Mouse (Mus musculus) CH12.LX (cell line): ENCODE measurements at regions not wholly inside any gene's neighbourhood (a gene's known extent, or its start where the extent isn't known, plus 50 kb on each side); places are given as distances from the start of the nearest gene placed in this dataset.
A peak's percentile ranks its signal among the peaks of the same experiment; 100 is the strongest.

Experiments used
- DNase-seq: peaks from one replicate; pipeline ENCODE4 v3.0.0-alpha.2; 2013; ENCODE audit errors: extremely low read depth
- H3K27ac ChIP-seq: 2 replicates; pipeline ENCODE4 v1.5.1; 2012; ENCODE audit warnings: low read depth, mild to moderate bottlenecking, control low read depth, moderate library complexity; ENCODE audit not compliant: insufficient read depth
- H3K27me3 ChIP-seq: replicated peaks from 2 replicates; pipeline ENCODE3; 2012; ENCODE audit warnings: inconsistent platforms
- H3K36me3 ChIP-seq, 2 experiments: replicated peaks in 1 of 2; 2 replicates each; pipeline versions ENCODE3 to v1.6.1; 2012; ENCODE audit warnings: inconsistent platforms in 1 of 2, low read length in 1 of 2, mild to moderate bottlenecking in 1 of 2, mixed read lengths in 1 of 2, moderate library complexity in 1 of 2; ENCODE audit not compliant: control insufficient read depth in 1 of 2, insufficient read depth in 1 of 2
- H3K4me1 ChIP-seq, 2 experiments: 2 replicates each; pipeline ENCODE4 v1.6.1; 2012; ENCODE audit warnings: inconsistent platforms in 1 of 2, moderate library complexity in 1 of 2; ENCODE audit not compliant: insufficient read depth in 2 of 2, control insufficient read depth in 1 of 2
- H3K4me2 ChIP-seq: 2 replicates; pipeline ENCODE4 v1.6.1; 2012; ENCODE audit warnings: low read depth, mild to moderate bottlenecking, control low read depth; ENCODE audit not compliant: poor library complexity, insufficient read depth, severe bottlenecking
- H3K4me3 ChIP-seq, 3 experiments: fragments of 150-350 bp in 1 of 3; sonication (generic) in 1 of 3; replicated peaks in 1 of 3; 2 replicates each; pipeline versions ENCODE3 to v1.5.1; 2011 to 2012; ENCODE audit warnings: low read depth in 2 of 3, low read length in 2 of 3, mild to moderate bottlenecking in 2 of 3, moderate library complexity in 2 of 3, control low read depth in 1 of 3, improper control_type of control experiment in 1 of 3, inconsistent platforms in 1 of 3, mixed read lengths in 1 of 3; ENCODE audit not compliant: poor library complexity in 1 of 3
- H3K79me2 ChIP-seq: replicated peaks from 2 replicates; pipeline ENCODE4 v1.6.1; 2012; ENCODE audit warnings: mild to moderate bottlenecking, moderate library complexity; ENCODE audit not compliant: control insufficient read depth, poor library complexity, insufficient read depth, severe bottlenecking; ENCODE audit errors: extremely low read depth
- H3K9ac ChIP-seq: 2 replicates; pipeline ENCODE4 v1.6.1; 2012; ENCODE audit warnings: low read depth, mild to moderate bottlenecking, control low read depth, moderate library complexity; ENCODE audit not compliant: insufficient read depth
- H3K9me3 ChIP-seq: replicated peaks from 2 replicates; pipeline ENCODE3; 2012; ENCODE audit warnings: low read length, inconsistent platforms, mixed read lengths
- BHLHE40 ChIP-seq: IDR thresholded peaks from 2 replicates; pipeline ENCODE4 v1.6.1; 2011; ENCODE audit warnings: mild to moderate bottlenecking, low read depth, low read length, improper control_type of control experiment
- ELF1 ChIP-seq: IDR thresholded peaks from 2 replicates; pipeline ENCODE4 v1.6.1; 2014; ENCODE audit warnings: low read depth, mild to moderate bottlenecking, inconsistent platforms, low read length, improper control_type of control experiment
- JUN ChIP-seq: IDR thresholded peaks from 2 replicates; pipeline ENCODE4 v1.6.1; 2011; ENCODE audit warnings: low read depth, mild to moderate bottlenecking, low read length, improper control_type of control experiment, moderate library complexity; ENCODE audit not compliant: insufficient read depth
- MAFK ChIP-seq: IDR thresholded peaks from 2 replicates; pipeline ENCODE4 v1.6.1; 2011; ENCODE audit warnings: low read length, improper control_type of control experiment; ENCODE audit not compliant: insufficient replicate concordance
- MAX ChIP-seq: IDR thresholded peaks from 2 replicates; pipeline ENCODE4 v1.6.1; 2011; ENCODE audit warnings: low read length, improper control_type of control experiment
- MEF2A ChIP-seq: IDR thresholded peaks from 2 replicates; pipeline ENCODE4 v1.6.1; 2014; ENCODE audit warnings: low read depth, mild to moderate bottlenecking, inconsistent platforms, low read length, improper control_type of control experiment, borderline replicate concordance
- NELFE ChIP-seq: IDR thresholded peaks from 2 replicates; pipeline ENCODE4 v1.6.1; 2011; ENCODE audit warnings: low read depth, low read length, improper control_type of control experiment
- POLR2AphosphoS2 ChIP-seq: IDR thresholded peaks from 2 replicates; pipeline ENCODE4 v1.6.1; 2011; ENCODE audit warnings: low read depth, low read length, improper control_type of control experiment
- TCF12 ChIP-seq: IDR thresholded peaks from 2 replicates; pipeline ENCODE4 v1.6.1; 2014; ENCODE audit warnings: low read depth, mild to moderate bottlenecking, inconsistent platforms, low read length, improper control_type of control experiment
- UBTF ChIP-seq: IDR thresholded peaks from 2 replicates; pipeline ENCODE4 v1.6.1; 2012; ENCODE audit warnings: low read depth, mild to moderate bottlenecking, inconsistent platforms, low read length, improper control_type of control experiment, moderate library complexity
- USF1 ChIP-seq: IDR thresholded peaks from 2 replicates; pipeline ENCODE4 v1.6.1; 2014; ENCODE audit warnings: low read depth, mild to moderate bottlenecking, inconsistent platforms, low read length, improper control_type of control experiment
- ZMIZ1 ChIP-seq: IDR thresholded peaks from 2 replicates; pipeline ENCODE4 v1.6.1; 2012; ENCODE audit warnings: low read depth, mild to moderate bottlenecking, inconsistent platforms, low read length, improper control_type of control experiment
- ZNF384 ChIP-seq: IDR thresholded peaks from 2 replicates; pipeline ENCODE4 v1.6.1; 2012; ENCODE audit warnings: low read depth, low read length, improper control_type of control experiment, inconsistent platforms
- dilution Hi-C: fragments of 300-500 bp; cut with MboI; formaldehyde crosslinking; loops from 2 replicates; pipeline ENCODE4 v1.14.3; 2020; ENCODE audit warnings: low sequenced_read_pairs; ENCODE audit not compliant: extremely low pct_unique_long_range_greater_than_20kb, extremely low pct_ligation_motif_present
- in situ Hi-C: fragments of 300-500 bp; cut with MboI; formaldehyde crosslinking; loops from 3 replicates; pipeline ENCODE4 v1.14.3; 2019; ENCODE audit warnings: low sequenced_read_pairs, low pct_ligation_motif_present, low pct_unique_long_range_greater_than_20kb, mixed read lengths

GRCm38 (mm10) chr15:59936486-59936885 lies 79.9 kb downstream of the 4933412E24Rik start:
- Histone ChIP-seq H3K36me3 (no peaks in the 10 kb centered on the region), H3K9ac (no peak overlapping the region), H3K9me3 (peaks cover 4% of the 10 kb centered on the region), H3K4me3 (no peak overlapping the region), H3K27ac (no peak overlapping the region), H3K79me2 (no peaks in the 10 kb centered on the region), H3K4me2 (no peak overlapping the region), H3K4me1 (no peaks in the 10 kb centered on the region), H3K27me3 (no peaks in the 10 kb centered on the region)
- in situ Hi-C loops (no loop called here), dilution Hi-C loops (no loop called here)
- TF ChIP-seq MEF2A: no peak
- no peak for TF ChIP-seq NELFE
- TF ChIP-seq ELF1: no peak
- no peak for TF ChIP-seq POLR2AphosphoS2
- no peak for TF ChIP-seq ZMIZ1
- TF ChIP-seq MAX: no peak
- TF ChIP-seq JUN: no peak
- DNase-seq: no peak

GRCm38 (mm10) chr15:59913860-59914259 lies 102.6 kb downstream of the 4933412E24Rik start:
- no peaks in the 10 kb centered on the region for H3K36me3 ChIP-seq
- H3K4me3 ChIP-seq: no peak overlapping the region
- DNase-seq: no peak
- dilution Hi-C loops: no loop called here
- TF ChIP-seq UBTF (no peak), ZNF384 (peak; percentile 65)
- TF ChIP-seq, all 38 proteins: peak for 1
- Histone ChIP-seq H3K9ac (no peak overlapping the region), H3K27me3 (no peaks in the 10 kb centered on the region), H3K79me2 (no peaks in the 10 kb centered on the region), H3K4me1 (no peaks in the 10 kb centered on the region), H3K9me3 (no peaks in the 10 kb centered on the region), H3K27ac (no peak overlapping the region), H3K4me2 (no peak overlapping the region)
- in situ Hi-C loops: no loop called here

DNA sequence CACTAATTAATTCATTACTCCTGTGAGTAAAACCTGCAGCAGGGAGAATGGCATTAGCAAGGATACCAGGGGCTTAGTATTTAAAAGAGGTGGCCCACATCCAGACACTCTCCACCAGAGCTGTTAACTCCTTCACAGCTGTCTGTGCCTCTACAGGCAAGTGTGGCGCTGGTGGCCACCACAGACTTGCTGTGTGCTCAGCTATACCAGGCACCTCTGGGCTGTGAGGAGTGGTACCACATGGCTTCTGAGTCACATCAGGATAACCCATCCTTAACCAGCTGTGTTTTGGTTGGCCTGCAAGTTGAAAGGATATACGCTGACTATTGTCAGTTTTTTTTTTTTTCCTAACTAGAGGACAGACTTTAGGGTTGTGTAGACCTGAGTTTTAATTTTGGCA lies 108.1 kb downstream of the 4933412E24Rik start:
- Histone ChIP-seq H3K27ac (no peak overlapping the region), H3K4me1 (0 out of 4 replicates have a peak, but pooled peaks cover 0 to 2% of the 10 kb centered on the region in 2 experiments), H3K9ac (no peak overlapping the region), H3K79me2 (no peaks in the 10 kb centered on the region), H3K9me3 (no peaks in the 10 kb centered on the region), H3K27me3 (no peaks in the 10 kb centered on the region), H3K36me3 (no peaks in the 10 kb centered on the region), H3K4me2 (no peak overlapping the region), H3K4me3 (no peak overlapping the region)
- no peak for DNase-seq
- TF ChIP-seq BHLHE40: no peak
- TF ChIP-seq MAFK: no peak
- TF ChIP-seq TCF12: no peak
- no peak for TF ChIP-seq USF1
- dilution Hi-C loops (no loop called here), in situ Hi-C loops (no loop called here)
